Mouse (Mus musculus) naive thymus-derived CD4-positive, alpha-beta T cell, adult 2 months (primary cell): ENCODE results near the gene Ube2e1.

ENCODE experiments used
- DNase-seq: peaks from one replicate; pipeline ENCODE4 v3.0.0-alpha.2; 2011; ENCODE audit warnings: low read depth

Gene Ube2e1

GRCm38 (mm10) chr14:18317457-18318411, 13.9 kb downstream of the Ube2e1 start:
- no peak for DNase-seq

GRCm38 (mm10) chr14:18304165-18304564, 27.5 kb downstream of the Ube2e1 start:
- no peak for DNase-seq

GRCm38 (mm10) chr14:18303262-18303661, 28.4 kb downstream of the Ube2e1 start:
- DNase-seq: no peak

DNA sequence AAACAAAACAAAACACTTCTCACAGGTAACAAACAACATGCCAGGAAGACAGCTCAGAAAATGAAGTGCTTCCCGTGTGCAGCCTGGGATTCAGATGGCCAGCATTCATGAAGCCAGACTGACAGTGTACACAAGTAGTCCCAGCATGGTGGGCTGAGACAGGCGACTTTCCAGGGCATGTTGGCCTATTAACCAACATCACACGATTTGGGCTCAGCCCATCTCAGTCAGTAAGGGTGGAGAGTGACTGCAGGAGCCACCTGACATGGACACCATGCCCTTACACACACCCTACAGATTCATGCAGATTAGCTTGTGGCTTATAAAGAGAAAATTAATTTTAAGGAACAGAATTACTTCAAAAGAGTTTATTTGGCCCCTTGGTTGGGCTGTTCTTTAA, 28.9 kb downstream of the Ube2e1 start:
- no peak for DNase-seq

DNA sequence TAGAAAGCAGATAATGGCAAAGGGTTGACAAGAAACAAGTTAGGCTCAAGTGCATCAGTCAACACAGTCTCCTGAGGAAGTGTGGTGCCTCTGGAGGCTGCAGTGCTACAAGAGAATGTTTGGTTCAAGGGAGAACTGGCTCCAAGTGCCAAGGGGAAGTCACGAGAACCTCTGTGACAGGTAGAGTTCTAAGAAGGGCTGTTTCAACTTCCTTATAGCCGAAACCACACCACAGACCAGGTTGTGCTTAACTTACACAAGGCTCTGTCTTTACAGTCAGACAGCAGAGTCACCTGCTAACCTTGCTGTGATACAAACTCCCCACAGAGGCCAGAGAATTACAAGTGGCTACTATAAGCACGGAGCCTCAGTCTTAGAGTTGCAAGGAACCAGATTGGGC, 30.1 kb downstream of the Ube2e1 start:
- peak; percentile 55 for DNase-seq

GRCm38 (mm10) chr14:18300676-18301075, 31.0 kb downstream of the Ube2e1 start:
- peak; percentile 41 for DNase-seq

DNA sequence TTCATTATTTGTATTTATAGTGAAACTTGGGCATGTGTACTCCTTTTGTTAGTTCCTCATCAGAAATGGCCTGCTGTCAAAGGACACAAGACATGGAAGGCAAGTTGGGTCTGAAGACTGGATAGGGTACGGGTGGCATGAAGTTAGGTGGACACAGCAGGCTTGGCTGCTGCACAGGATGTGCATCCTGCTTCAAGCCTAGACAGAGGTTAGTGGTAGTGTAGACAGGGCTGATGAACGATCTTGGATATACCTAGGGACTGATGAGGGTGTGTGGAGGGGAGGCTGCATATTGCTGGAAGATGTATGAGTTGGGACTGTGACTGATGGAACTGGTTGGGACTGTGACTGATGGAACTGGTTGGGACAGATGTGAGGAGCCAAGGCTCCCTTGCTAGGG, 32.8 kb downstream of the Ube2e1 start:
- DNase-seq: no peak

GRCm38 (mm10) chr14:18297441-18297840, 34.2 kb downstream of the Ube2e1 start:
- DNase-seq: no peak

- no peak for DNase-seq
These were observed 39.1 kb downstream of the Ube2e1 start for GRCm38 (mm10) chr14:18292578-18292977.

- no peak for DNase-seq
These were observed 39.5 kb downstream of the Ube2e1 start for GRCm38 (mm10) chr14:18292111-18292510.

DNA sequence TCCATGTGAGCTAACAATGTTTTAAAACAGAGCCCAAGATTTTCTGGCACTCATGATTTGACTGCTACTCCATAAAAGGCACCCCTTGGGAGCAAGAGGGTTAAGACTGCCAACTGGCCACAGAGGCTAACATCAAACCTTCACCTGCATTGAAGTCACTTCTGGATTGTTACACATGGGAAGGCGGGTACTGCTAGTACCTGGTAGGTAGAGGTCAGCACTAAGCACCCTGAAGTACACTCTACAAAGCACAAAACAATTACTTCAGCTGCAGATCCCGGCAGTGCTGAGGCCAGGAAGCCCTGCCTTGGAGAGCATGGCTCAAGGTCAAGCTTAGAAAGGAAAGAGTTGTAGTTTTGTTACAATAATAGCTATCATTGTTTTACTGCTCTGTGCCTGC, 44.3 kb downstream of the Ube2e1 start:
- no peak for DNase-seq

DNA sequence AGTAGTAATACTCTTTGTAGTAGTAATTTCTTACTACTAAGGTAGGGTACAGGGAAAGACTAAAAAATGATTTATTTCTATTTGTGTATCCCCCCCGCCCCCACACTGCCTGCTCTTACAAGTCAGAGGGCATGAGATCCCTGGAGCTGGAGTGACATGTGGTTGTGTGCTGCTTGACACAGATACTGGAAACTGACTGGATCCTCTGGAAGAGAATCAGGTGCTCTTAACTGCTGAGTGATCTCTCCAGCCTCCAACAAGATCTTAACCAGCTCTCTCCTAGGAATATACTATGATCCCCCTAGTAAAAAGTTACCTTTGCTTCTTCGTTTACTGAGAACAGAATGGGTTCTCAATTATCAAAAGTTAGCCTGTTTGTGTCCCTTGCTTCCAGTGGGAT, 45.2 kb downstream of the Ube2e1 start:
- no peak for DNase-seq

GRCm38 (mm10) chr14:18285476-18285875, 46.2 kb downstream of the Ube2e1 start:
- no peak for DNase-seq

DNA sequence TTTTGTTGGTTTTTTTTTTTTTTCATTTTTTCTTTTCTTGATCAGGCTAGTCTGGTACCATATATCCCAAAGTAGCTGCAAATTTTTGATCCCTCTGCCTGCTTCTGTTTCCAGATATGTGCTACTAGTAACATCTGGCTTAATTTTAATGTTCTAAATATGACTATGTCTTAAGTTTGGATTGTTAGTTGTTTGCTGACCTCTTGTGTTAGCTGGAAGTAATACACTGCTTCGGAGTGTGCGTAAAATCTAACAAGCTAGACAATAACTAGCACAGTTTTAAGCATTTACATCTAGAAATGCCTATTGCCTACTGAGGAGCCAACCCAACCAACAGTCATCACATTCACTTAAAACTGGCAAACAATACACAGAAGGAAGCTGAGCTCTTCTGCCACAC, 47.1 kb downstream of the Ube2e1 start:
- DNase-seq: peak; percentile 57

GRCm38 (mm10) chr14:18280375-18280774, 51.3 kb downstream of the Ube2e1 start:
- DNase-seq: no peak

GRCm38 (mm10) chr14:18274526-18274925, 57.1 kb downstream of the Ube2e1 start:
- DNase-seq: no peak

DNA sequence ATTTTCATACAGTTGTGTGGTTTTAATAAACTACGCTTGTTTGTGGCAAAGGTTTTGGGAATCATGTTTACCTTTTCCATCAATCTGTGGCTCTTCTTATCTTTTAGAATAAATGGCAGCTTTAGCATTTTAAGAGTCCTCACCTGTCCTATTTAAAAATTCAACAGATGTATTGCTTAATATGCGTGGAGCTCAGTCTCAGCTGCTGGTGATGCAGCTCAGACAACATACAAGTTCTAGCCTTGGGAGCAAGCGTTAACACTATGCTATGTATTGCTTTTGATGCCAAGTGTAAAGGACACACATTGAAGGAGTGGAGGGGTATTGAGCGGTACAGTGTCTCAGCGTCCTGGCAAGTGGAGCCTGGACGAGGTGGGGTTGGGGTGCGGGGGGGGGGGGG, 60.0 kb downstream of the Ube2e1 start:
- peak; percentile 42 for DNase-seq

GRCm38 (mm10) chr14:18270529-18271441, 60.9 kb downstream of the Ube2e1 start, which contains the start of the genes Nkiras1 and Rpl15:
TSS of gene Nkiras1 (plus strand) at chr14:18271136.
TSS of gene Rpl15 (minus strand) at chr14:18271391.
- DNase-seq: peak; percentile 97

DNA sequence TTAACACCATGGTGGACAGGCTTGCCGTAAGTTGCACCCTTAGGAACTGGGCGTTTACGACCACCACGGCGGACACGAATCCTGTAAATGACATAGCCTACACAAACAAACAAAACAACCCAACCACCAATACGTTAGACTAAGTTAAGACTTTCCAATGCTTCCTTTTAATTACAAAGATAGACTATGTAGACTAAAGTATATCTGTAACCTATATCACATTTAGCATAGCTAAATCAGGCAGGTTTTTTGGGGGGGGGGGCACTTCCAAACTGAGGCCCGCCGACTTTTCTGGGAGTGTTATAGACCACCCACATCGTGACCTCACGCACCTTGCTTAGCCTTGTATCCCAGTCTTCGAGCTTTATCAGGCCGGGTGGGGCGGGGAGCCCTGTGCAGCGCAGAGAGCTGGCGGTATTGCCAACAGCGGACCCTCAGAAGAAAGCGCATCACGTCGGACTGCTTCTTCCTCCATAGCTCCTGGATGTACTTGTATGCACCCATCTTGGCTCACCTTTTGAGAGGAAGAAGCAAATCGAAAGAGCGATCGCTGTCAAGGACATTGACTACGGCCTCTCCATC, 61.6 kb downstream of the Ube2e1 start:
- peak; percentile 23 for DNase-seq

- no peak for DNase-seq
These were observed 68.2 kb downstream of the Ube2e1 start for GRCm38 (mm10) chr14:18263427-18263826.

GRCm38 (mm10) chr14:18261203-18261602, 70.5 kb downstream of the Ube2e1 start:
- DNase-seq: no peak

DNA sequence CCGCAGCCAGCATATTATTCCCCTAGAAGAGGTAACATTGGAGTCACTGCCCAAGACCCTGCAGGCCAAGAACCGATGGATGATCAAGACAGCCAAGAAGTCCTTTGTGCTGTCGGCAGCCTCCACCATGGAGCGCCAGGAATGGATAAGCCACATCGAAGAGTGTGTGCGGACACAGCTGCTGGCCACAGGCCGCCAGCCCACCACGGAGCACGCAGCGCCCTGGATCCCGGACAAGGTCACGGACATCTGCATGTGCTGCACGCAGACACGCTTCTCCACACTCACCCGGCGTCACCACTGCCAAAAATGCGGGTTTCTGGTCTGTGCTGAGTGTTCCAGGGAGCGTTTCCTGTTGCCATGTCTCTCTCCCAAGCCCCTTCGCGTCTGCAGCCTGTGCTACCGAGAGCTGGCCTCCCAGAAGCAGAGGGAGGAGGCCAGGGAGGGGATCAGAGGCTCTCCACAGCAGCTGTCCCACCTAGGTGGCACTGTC, 89.0 kb downstream of the Ube2e1 start:
- DNase-seq: no peak
